Mouse (Mus musculus) right cerebral cortex, adult 2 months (tissue): ENCODE data around the gene Elovl6.

Experiments used
- DNase-seq, 2 experiments: peaks; one replicate each; pipeline ENCODE4 v3.0.0; 2021 to 2022; ENCODE audit warnings: low spot score in 2 of 2

Elovl6 gene

GRCm38 (mm10) chr3:129532180-129532864 is at the start of gene Elovl6:
Gene Elovl6 (plus strand): TSS chr3:129532355.
- DNase-seq = peak; percentile 82 to 85

- no peak for DNase-seq
Measured at GRCm38 (mm10) chr3:129488774-129489173, 43.4 kb upstream of the Elovl6 start.

GRCm38 (mm10) chr3:129494123-129494522 is 38.0 kb upstream of the Elovl6 start:
- no peak for DNase-seq

- DNase-seq = no peak
Measured at GRCm38 (mm10) chr3:129494731-129495130, 37.4 kb upstream of the Elovl6 start.

GRCm38 (mm10) chr3:129503781-129504180 is 28.4 kb upstream of the Elovl6 start:
- DNase-seq = no peak

GRCm38 (mm10) chr3:129504928-129505327 is 27.2 kb upstream of the Elovl6 start:
- DNase-seq = no peak

- no peak for DNase-seq
Measured at GRCm38 (mm10) chr3:129507736-129508135, 24.4 kb upstream of the Elovl6 start.

GRCm38 (mm10) chr3:129508571-129508970 is 23.6 kb upstream of the Elovl6 start:
- no peak for DNase-seq

- DNase-seq = no peak
Measured at GRCm38 (mm10) chr3:129509725-129510124, 22.4 kb upstream of the Elovl6 start.

GRCm38 (mm10) chr3:129515863-129516436 is 16.2 kb upstream of the Elovl6 start:
- no peak for DNase-seq

- no peak for DNase-seq
Measured at GRCm38 (mm10) chr3:129520499-129520898, 11.7 kb upstream of the Elovl6 start.

- no peak for DNase-seq
Measured at GRCm38 (mm10) chr3:129523456-129524143, 8.6 kb upstream of the Elovl6 start.

- DNase-seq = no peak
Measured at GRCm38 (mm10) chr3:129527046-129527445, 5.1 kb upstream of the Elovl6 start.

- DNase-seq = no peak
Measured at GRCm38 (mm10) chr3:129529311-129529710, 2.8 kb upstream of the Elovl6 start.

GRCm38 (mm10) chr3:129530461-129530860 is 1.7 kb upstream of the Elovl6 start:
- no peak for DNase-seq

- DNase-seq = peak; percentile 56 to 75
Measured at GRCm38 (mm10) chr3:129532865-129533742, 949 bp downstream of the Elovl6 start.

- DNase-seq = peak; percentile 60 to 65
Measured at GRCm38 (mm10) chr3:129533743-129534530, 1.8 kb downstream of the Elovl6 start.

GRCm38 (mm10) chr3:129535444-129535843 is 3.3 kb downstream of the Elovl6 start:
- no peak for DNase-seq

- peak; percentile 93 to 94 for DNase-seq
Measured at GRCm38 (mm10) chr3:129536109-129536508, 4.0 kb downstream of the Elovl6 start.

GRCm38 (mm10) chr3:129537954-129538353 is 5.8 kb downstream of the Elovl6 start:
- DNase-seq = no peak

GRCm38 (mm10) chr3:129540882-129541281 is 8.7 kb downstream of the Elovl6 start:
- no peak for DNase-seq
